Mouse (Mus musculus) layer of hippocampus, adult 11-12 months (tissue): ENCODE measurements around the gene Nfib.

Experiments
- DNase-seq: peaks from one replicate; pipeline ENCODE4 v3.0.0; 2022; ENCODE audit warnings: low spot score

Gene Nfib

GRCm38 (mm10) chr4:82512743-82513425, 192.7 kb downstream of the Nfib start:
- DNase-seq, result peak; percentile 95

GRCm38 (mm10) chr4:82512335-82512734, 193.2 kb downstream of the Nfib start:
- DNase-seq, result no peak

DNA sequence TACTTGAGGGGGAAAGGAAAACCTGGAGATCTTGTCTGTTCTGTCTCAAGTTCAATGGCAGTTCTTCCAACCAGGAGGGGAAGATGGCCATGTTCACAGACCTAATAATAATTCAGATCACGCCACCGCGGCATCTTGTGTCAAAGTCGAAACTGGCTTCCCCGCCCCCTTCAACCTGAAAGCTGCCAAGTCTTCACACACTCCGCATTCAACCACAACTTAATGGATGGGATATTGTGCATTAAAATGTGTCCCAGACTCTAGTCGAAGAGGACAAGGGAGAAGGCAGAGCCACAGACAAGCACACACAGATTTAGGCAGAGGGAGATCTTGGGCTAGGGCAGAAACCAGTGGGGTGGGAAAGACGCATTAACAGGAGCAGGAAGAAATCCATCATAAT, 194.0 kb downstream of the Nfib start:
- peak; percentile 67 for DNase-seq

- DNase-seq, result no peak
Observed at GRCm38 (mm10) chr4:82511001-82511513, 194.5 kb downstream of the Nfib start.

GRCm38 (mm10) chr4:82509771-82510170, 195.8 kb downstream of the Nfib start:
- no peak for DNase-seq

DNA sequence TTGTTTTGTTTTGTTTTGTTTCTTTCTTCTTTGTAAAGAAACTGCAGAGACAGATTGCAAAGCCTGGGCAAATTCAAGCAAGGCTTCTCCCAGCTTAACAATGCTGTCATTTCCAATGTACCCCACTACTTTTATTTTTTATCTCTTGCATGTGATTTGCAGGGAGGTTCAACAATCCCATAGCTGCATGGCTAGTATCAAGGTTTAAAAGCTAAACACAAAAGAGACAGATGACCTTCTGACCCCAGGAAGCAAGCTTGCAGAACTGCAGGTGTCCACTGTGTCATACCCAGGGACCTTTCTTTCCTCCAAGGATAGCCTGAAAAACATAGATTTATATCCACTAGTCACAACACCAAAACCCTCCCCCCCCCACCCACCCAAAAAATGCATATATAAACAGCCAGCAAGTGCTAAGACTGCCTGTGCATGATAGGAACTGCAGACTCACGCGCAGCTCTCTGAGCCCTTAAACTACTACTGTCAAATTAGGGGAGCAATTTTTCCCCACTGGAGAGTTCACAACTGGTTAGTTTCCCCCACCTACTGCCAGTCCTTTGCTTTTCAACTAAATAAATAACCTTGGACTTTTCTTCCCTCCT, 196.3 kb downstream of the Nfib start:
- no peak for DNase-seq

DNA sequence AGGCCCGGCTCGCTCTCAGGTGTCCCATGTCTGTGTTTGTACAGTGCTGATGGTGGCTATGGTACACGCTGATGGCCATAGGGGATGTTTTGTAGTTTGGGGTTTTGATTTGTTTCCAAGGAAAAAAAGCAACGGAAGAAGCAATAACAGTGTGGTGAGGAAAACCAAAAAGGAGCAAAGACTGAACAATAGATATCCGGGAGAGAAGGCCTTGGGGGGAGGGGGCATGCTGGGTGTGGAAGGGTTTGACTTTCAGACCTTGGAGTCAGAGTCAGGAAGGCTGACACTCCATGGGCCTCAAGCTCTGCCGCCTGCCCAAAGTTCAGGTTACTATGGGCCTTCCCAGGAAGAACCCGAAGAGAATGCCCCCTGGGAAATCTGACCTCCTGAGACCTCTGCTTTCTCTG, 197.3 kb downstream of the Nfib start:
- DNase-seq, result no peak

- no peak for DNase-seq
Observed at GRCm38 (mm10) chr4:82507541-82508280, 197.8 kb downstream of the Nfib start.

- DNase-seq, result peak; percentile 53
Observed at GRCm38 (mm10) chr4:82506731-82507331, 198.7 kb downstream of the Nfib start.

GRCm38 (mm10) chr4:82506081-82506730, 199.3 kb downstream of the Nfib start:
- peak; percentile 81 for DNase-seq

DNA sequence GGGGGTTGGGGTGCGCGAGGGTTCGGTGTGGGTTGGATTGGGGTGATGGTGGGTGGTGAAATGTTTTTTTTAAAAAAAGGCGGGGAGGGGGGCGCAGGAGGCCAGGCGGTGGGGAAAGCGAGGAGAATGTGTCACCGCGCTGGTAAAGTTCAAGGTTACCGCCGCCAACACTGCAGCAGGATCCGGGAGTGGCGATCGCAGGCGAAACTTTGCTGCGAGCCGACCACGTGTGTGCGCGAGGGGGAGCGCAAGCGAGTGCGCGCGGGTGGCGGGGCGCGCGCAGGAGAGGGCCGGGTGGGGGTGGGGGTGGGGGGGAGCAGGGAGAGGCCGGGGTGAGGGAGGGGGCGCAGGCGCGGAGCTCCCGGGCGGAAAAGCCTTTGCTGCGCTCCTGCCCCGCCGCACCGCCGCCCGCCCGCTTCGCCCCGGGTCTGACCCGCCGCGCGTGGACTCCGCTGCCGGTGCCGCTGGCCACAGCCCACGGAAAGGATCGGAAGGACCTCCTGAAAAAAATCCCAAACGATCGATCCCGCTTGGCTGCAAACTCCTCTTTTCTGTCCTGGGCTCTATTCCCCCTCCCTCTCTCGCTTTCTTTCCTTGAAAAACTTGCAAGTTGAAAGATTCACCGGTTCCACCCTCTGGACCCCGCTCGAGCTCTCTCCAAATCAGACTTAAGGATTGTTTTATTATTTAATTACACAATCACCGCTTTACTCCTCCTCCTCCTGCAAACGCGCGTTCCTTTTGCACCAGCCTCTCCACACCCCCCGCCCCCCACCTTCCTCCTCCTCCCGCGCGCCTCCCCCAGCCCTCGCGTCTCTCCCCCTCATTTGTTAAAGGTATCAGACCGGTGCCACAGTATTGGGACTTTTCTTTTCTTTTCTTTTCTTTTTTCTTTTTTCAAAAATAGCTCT, 200.2 kb downstream of the Nfib start:
- peak; percentile 61 for DNase-seq

DNA sequence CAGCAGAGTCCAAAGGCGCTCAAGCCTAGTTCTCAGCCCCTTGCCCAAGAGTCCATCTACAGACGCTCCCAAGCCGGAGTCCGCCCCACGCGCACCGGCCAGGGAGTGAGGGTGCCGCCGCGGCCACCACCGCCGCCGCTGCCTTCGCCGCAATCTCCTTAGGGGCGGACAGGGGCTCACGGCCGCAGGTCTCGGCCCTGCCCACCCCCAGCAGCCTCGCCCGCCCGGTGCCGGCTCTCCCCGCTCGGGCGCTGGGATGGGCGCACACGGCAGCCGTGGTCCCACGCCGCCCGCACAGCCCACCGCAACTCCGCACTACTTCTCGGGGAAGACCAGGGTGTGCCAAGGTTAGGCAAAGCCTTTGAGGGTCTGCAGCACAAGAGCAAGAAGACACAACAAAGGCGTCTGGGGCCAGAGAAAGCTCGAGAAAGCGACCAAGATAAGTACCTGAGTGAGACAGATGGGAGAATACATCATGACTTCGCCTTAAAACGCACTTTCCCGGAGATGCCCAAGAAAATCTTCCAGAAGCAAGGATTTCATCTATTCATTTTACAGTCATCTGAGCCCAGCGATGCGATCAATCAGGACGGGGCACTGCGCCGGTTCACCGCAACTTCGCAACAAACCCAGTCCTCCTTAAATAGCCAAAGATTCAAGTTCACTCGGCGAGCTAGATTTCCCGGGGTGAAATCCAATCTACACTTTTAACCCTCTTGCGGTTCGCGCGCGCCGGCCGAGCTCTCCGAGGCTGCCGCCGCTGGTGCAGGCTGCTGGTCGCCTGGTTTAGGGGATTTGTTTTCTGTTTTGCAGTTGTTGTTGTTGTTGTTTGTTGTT, 201.0 kb downstream of the Nfib start:
- DNase-seq, result no peak

DNA sequence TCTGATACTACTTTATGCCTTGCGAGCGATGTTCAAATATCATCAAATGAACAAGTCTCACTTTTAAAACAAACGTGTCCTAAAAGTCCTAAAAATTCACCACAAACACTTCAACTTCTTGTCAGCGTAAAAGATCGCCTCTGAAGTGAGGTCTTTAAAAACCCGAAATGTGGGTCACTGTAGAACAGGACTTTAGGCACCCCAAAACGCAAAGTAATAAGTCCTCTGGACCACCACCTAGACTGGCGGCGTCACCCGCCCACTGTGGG, 201.6 kb downstream of the Nfib start:
- DNase-seq, result no peak

DNA sequence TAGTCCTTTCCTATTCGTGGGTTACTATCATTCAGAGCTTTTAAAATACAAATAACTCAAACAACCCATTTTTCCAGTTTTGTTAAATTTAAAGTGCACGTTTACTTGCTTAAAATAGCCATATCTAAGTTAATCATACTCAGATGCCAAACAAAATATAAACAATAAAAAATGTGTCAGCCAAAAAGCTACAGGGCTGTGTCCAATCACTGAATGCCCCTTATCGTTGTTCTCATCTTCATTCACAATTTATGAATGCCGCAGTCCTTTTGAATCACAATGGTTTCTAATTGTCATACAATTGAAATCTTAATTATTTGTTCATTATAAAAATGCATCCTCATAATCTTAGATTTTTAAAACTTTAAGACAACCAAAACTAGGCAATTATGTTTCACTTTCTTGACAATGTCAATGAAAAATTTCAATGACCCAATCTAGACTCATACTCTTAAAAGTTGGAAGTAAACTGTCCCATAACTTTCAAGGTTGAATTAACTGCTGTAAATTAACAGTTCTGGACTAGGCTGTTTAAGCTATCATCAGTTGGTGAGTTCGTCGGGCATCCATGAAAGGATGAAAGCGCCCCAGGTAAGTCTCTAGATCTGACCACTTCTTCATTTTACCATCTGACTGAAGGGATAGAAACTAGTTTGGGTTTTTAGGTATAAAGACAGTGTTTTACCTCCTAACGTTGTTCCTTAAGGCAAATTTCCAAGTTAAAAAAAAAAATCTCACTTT, 202.1 kb downstream of the Nfib start:
- no peak for DNase-seq

DNA sequence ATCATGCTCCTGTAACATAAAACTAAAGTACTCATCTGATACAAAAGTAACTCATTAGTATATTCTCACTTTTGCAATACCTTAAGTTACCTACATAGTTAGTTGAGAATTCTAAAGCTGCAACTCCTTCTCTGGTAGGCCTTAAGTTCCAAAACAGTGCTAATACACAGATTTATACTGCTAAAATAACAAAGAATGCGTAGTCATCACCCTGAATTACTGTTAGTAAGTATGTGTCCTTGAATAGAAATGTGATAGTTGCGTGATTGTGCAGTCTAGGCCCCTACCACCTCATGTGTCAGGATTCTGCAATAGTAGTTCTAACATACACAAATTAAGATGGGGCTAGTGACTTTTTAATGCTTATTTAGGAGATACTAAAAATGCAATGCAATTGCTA, 202.9 kb downstream of the Nfib start:
- no peak for DNase-seq

DNA sequence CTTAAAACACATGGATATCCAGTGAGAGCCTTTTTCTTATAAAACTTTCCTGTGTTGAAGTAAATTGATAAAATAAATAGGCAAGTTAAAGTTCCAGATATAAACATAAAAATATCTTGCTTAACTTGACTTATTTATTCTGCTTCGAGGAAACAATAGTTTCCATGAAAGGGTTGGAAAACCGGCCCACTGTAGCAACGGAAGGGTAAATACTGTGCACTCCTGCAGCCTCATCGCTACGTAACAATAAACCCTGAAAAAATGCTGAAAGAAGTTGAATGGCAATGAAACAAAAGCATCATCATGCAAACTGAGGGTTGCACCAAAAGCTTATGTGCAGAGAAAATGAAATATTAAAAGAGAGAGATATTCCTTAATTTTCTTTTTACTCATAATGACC, 203.5 kb downstream of the Nfib start:
- DNase-seq, result no peak

- no peak for DNase-seq
Observed at GRCm38 (mm10) chr4:82500578-82501098, 204.9 kb downstream of the Nfib start.

DNA sequence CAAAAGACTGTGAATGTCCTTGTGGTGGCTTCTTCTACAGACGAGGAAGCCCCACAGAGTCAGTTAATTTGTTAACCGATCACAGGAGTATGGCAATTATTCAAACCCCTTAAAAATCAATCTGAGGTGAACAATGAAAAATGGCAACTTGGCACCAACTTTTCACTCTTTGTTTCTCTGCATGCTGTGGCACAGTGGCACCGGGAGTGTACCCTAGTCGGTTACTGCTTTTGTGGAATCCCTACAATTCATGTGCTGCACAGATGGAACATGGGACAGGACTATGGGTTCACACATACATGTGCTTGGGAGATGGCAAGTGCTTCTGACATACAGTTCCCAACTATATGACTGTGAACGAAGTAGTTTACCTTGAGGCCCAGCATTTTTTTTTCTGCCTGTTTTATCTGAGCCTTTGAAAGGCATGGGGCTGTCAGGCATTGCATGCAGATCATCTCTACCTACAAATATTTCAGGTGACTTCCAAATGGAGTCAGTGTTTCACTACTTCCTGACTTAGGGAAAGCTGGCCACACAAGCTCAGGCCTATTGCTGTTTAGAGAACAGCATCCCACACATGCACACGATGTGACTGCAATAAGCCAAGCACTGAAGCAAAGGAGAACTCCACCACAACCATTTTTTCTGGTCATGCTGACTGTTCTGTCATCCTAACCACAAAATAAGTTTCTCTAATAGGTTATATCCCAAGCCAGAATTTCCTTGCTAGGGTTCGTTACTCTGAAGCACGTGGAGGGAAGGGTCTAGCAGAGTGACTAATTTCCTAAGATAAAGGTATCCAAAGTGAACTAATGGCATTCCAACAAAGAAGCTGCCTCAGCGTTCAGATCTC, 205.6 kb downstream of the Nfib start:
- no peak for DNase-seq
